Mouse (Mus musculus): ENCODE data around the gene Ruvbl2. TPM values are rescaled to one million over a fixed set of nuclear protein-coding genes. Genes with fewer than 3 reads are reported as not detected.

The Ruvbl2 gene
- polyA plus RNA-seq, 1 experiment from 2014 or later = 222 TPM

DNA sequence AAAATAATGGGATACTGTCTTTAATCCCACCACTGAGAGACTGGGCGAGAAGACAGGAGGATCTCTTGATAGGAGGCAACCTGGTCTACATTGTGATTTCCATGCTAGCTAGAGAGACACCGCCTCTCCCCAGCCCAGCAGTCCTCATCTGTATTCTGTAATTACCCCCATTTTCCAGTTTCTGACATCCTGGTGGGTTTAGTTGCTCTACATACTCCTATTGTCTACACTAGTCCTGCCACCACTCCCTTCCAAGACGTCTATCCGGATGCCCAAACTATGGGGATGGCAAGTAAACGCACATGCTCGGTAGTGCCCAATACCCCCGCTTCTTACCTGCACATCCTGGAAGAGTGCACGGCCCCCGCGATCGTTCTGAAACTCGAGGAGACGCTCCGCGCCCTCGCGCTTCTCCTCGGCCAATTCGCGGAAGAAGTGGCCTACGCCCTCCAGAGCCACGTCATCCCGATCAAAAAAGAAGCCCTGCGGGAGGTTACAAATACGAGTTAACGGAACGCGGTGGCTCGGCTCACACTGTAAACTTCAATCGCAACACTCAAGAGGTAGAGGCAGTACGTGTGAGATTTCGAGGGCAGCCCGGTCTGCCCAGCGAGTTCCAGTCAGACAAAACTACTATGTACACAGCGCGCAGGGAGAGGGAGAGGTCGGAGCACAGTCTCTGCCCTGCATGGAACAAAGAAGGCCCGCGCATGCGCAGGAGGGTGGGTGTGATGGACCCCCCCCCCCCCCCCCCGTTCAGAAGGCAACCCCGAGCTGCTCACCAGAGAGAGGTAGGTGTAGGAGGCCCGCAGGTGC, 21.1 kb upstream of the Ruvbl2 start:
- under 1% methylated on average over 43 of the region's 43 CpGs for WGBS
- DNase-seq (ENCODE audit: low spot score) = peak; percentile 89
- Histone ChIP-seq H3K4me1 (peaks cover 44% of the 10 kb centered on the region), H3K9me3 (replicated peaks) (no peaks in the 10 kb centered on the region), H3K36me3 (peaks cover 82% of the 10 kb centered on the region), H3K4me3 (peak overlapping the region; percentile 71), H3K27ac (replicated peaks) (peak overlapping the region; percentile 91), H3K27me3 (ENCODE audit: low read depth, poor library complexity, severe bottlenecking) (no peaks in the 10 kb centered on the region)

GRCm38 (mm10) chr7:45457204-45458060, 19.5 kb upstream of the Ruvbl2 start:
- 75% methylated on average over 10 of the region's 10 CpGs for WGBS

DNA sequence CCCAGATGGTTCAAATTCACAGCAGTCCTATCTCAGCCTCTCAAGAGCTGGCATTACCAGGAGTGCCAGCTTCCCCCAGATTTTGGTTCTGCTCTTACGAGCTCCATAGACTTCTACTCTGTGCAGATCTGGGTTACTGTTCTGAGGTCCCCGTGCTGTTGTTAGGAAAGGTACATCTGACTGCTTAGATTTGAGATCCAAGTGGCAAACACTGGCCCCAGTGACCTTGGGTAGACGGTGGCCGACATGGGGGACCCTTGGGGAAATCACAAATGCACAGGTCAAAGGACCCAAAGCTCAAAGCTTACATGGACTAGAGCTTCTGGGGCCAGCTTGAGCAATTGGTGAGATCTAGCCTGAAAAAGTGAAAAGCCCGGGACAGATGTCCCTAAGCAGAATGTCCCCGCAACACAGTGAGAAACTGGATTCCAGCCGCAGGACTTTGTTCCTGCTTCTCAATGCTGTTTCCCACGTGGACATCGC, 18.9 kb upstream of the Ruvbl2 start:
- Histone ChIP-seq H3K36me3 (peaks cover 80% of the 10 kb centered on the region), H3K27ac (replicated peaks) (0 out of 2 replicates have a peak overlapping the region, but pooled peaks have one; percentile 4), H3K9me3 (replicated peaks) (no peaks in the 10 kb centered on the region), H3K4me1 (peaks cover 41% of the 10 kb centered on the region), H3K27me3 (ENCODE audit: low read depth, poor library complexity, severe bottlenecking) (no peaks in the 10 kb centered on the region), H3K4me3 (peak overlapping the region; percentile 71)
- 64% methylated on average over 9 of the region's 9 CpGs for WGBS
- no peak for DNase-seq (ENCODE audit: low spot score)

More at GRCm38 (mm10) chr7:45457204-45458060, 19.5 kb upstream of the Ruvbl2 start:
- 0 out of 2 replicates have a peak overlapping the region, but pooled peaks have one; percentile 4 for H3K27ac ChIP-seq (replicated peaks)
- H3K4me3 ChIP-seq = peak overlapping the region; percentile 71
- H3K27me3 ChIP-seq (ENCODE audit: low read depth, poor library complexity, severe bottlenecking) = no peaks in the 10 kb centered on the region
- peaks cover 44% of the 10 kb centered on the region for H3K4me1 ChIP-seq
- H3K9me3 ChIP-seq (replicated peaks) = no peaks in the 10 kb centered on the region
- peak; percentile 36 for DNase-seq (ENCODE audit: low spot score)
- peaks cover 80% of the 10 kb centered on the region for H3K36me3 ChIP-seq

DNA sequence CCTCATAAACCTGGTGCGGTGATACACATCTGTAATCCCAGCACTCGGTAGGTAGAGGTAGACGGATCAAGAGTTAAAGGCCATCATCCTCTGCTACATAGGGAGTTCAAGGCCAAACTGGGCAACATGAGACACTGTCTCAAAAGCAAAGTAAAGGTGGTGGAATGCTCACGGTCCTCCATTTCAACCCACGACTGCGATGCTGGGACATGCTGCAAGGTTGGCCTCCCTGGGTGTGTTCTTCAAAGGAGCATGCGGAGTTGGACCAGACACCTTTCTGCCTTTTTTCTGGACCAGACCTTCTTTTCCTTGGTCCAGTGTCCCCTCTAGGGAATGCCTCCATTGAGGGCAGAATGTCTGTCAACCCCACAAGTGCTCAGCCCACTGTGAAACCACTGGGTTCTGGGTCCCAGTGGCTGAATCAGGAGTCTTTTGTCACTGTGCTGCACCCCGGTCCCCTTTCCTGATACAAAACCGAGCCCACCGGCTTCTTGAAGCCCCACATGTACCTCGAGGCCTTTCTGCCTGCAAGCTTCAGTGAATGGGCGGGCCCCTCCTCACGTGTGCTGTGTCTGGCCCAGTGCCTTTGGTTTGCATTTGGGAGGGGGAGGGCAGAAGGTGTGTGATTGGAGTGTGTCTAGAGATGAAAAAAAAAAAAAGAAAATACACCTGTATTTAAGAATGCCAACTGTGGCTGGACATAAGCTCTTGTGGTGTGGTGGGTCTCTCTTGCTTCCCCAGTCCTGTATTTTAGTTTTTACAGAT, 18.2 kb upstream of the Ruvbl2 start:
- Histone ChIP-seq H3K9me3 (replicated peaks) (no peaks in the 10 kb centered on the region), H3K4me3 (no peak overlapping the region), H3K4me1 (peaks cover 40% of the 10 kb centered on the region), H3K27me3 (ENCODE audit: low read depth, poor library complexity, severe bottlenecking) (no peaks in the 10 kb centered on the region), H3K27ac (replicated peaks) (no peak overlapping the region), H3K36me3 (peaks cover 77% of the 10 kb centered on the region)
- 85% methylated on average over 13 of the region's 13 CpGs for WGBS
- no peak for DNase-seq (ENCODE audit: low spot score)

GRCm38 (mm10) chr7:45454971-45455370, 17.1 kb upstream of the Ruvbl2 start:
- Histone ChIP-seq H3K4me1 (peaks cover 28% of the 10 kb centered on the region), H3K27me3 (ENCODE audit: low read depth, poor library complexity, severe bottlenecking) (no peaks in the 10 kb centered on the region), H3K4me3 (no peak overlapping the region), H3K36me3 (peaks cover 74% of the 10 kb centered on the region), H3K9me3 (replicated peaks) (no peaks in the 10 kb centered on the region), H3K27ac (replicated peaks) (no peak overlapping the region)
- no peak for DNase-seq (ENCODE audit: low spot score)
- WGBS = 90% methylated on average over 15 of the region's 15 CpGs

GRCm38 (mm10) chr7:45451344-45451982, 13.6 kb upstream of the Ruvbl2 start:
- H3K27ac ChIP-seq (replicated peaks) = no peak overlapping the region
- WGBS = 52% methylated on average over 23 of the region's 23 CpGs
- H3K27me3 ChIP-seq (ENCODE audit: low read depth, poor library complexity, severe bottlenecking) = no peaks in the 10 kb centered on the region
- H3K36me3 ChIP-seq = peaks cover 74% of the 10 kb centered on the region
- peak; percentile 83 for DNase-seq (ENCODE audit: low spot score)
- no peak overlapping the region for H3K4me3 ChIP-seq
- no peaks in the 10 kb centered on the region for H3K9me3 ChIP-seq (replicated peaks)
- peaks cover 5% of the 10 kb centered on the region; the same call in 1 of the 2 replicates for H3K4me1 ChIP-seq

DNA sequence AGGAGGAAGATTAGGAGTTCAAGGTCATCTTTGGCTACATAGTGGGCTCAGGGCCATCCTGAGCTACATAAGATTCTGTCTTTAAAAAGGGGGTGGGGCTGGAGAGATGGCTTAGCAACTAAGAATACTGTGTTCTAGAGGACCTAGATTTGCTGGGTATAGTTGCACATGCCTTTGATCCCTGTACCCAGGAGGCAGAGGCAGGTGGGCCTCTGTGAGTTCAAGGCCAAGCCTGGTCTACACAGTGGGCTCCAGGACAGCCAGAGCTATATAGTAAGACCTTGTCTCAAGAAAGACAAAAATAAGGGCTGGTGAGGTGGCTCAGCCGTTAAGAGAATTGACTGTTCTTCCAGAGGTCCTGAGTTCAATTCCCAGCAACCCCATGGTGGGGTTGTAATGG, 12.1 kb upstream of the Ruvbl2 start:
- H3K4me3 ChIP-seq = no peak overlapping the region
- H3K9me3 ChIP-seq (replicated peaks) = no peaks in the 10 kb centered on the region
- DNase-seq (ENCODE audit: low spot score) = no peak
- H3K4me1 ChIP-seq = peaks cover 5% of the 10 kb centered on the region; the same call in 1 of the 2 replicates
- H3K27ac ChIP-seq (replicated peaks) = no peak overlapping the region
- H3K27me3 ChIP-seq (ENCODE audit: low read depth, poor library complexity, severe bottlenecking) = no peaks in the 10 kb centered on the region
- WGBS = 97% methylated on average over 1 of the region's 1 CpGs
- H3K36me3 ChIP-seq = peaks cover 72% of the 10 kb centered on the region

- H3K27ac ChIP-seq (replicated peaks) = no peak overlapping the region
- peaks cover 74% of the 10 kb centered on the region for H3K36me3 ChIP-seq
- no peak for DNase-seq (ENCODE audit: low spot score)
- H3K4me1 ChIP-seq = peaks cover 5% of the 10 kb centered on the region; the same call in 1 of the 2 replicates
- 0 out of 2 replicates have a peak overlapping the region, but pooled peaks have one; percentile 0 for H3K4me3 ChIP-seq
- 40% methylated on average over 11 of the region's 11 CpGs for WGBS
- H3K9me3 ChIP-seq (replicated peaks) = no peaks in the 10 kb centered on the region
- no peaks in the 10 kb centered on the region for H3K27me3 ChIP-seq (ENCODE audit: low read depth, poor library complexity, severe bottlenecking)
Measured at GRCm38 (mm10) chr7:45447325-45447990, 9.6 kb upstream of the Ruvbl2 start.

DNA sequence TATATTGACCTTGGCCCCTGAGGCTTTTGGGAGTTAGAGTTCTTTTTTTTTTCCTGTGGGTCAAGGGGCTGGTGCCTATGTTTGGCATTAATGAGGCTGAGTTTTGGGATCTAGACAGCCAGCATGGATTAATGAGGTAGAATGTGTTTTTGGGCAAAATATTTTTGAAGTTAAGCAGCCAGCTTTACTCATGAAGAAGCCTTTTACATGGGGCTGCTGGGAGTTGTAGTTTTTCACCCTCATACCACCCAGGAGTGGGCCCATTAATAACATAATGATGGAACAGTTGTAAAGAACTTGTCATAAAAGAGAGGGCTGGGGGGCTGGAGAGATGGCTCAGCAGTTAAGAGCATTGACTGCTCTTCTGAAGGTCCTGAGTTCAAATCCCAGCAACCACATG, 8.7 kb upstream of the Ruvbl2 start:
- no peak overlapping the region for H3K4me3 ChIP-seq
- H3K4me1 ChIP-seq = peaks cover 3% of the 10 kb centered on the region; the same call in 1 of the 2 replicates
- H3K27ac ChIP-seq (replicated peaks) = no peak overlapping the region
- DNase-seq (ENCODE audit: low spot score) = no peak
- peaks cover 71% of the 10 kb centered on the region for H3K36me3 ChIP-seq
- no peaks in the 10 kb centered on the region for H3K27me3 ChIP-seq (ENCODE audit: low read depth, poor library complexity, severe bottlenecking)
- no peaks in the 10 kb centered on the region for H3K9me3 ChIP-seq (replicated peaks)

GRCm38 (mm10) chr7:45443526-45444420, 5.9 kb upstream of the Ruvbl2 start:
- H3K36me3 ChIP-seq = peaks cover 80% of the 10 kb centered on the region
- no peaks in the 10 kb centered on the region for H3K27me3 ChIP-seq (ENCODE audit: low read depth, poor library complexity, severe bottlenecking)
- no peak for DNase-seq (ENCODE audit: low spot score)
- H3K9me3 ChIP-seq (replicated peaks) = no peaks in the 10 kb centered on the region
- WGBS = 90% methylated on average over 22 of the region's 22 CpGs
- H3K4me3 ChIP-seq = no peak overlapping the region
- H3K4me1 ChIP-seq = no peaks in the 10 kb centered on the region
- H3K27ac ChIP-seq (replicated peaks) = no peak overlapping the region

- peaks cover 50% of the 10 kb centered on the region for H3K4me1 ChIP-seq
- H3K4me3 ChIP-seq = peak overlapping the region; percentile 3; the same call in 1 of the 2 replicates
- whole genome bisulfite sequencing = 27% methylated on average over 6 of the region's 6 CpGs
- no peaks in the 10 kb centered on the region for H3K27me3 ChIP-seq (ENCODE audit: low read depth, poor library complexity, severe bottlenecking)
- H3K36me3 ChIP-seq = peaks cover 43% of the 10 kb centered on the region
- no peaks in the 10 kb centered on the region for H3K9me3 ChIP-seq (replicated peaks)
- DNase-seq (ENCODE audit: low spot score) = no peak
- H3K27ac ChIP-seq (replicated peaks) = no peak overlapping the region
Measured at GRCm38 (mm10) chr7:45437046-45437445, 850 bp downstream of the Ruvbl2 start.

All from midbrain, embryonic 10.5 days (tissue).